Mouse (Mus musculus): ENCODE results near the gene Srsf2. TPM values are rescaled to one million over a fixed set of nuclear protein-coding genes. Genes with fewer than 3 reads are reported as not detected.
"Not testable (repeated sequence)": the region's sequence is repeated elsewhere in the genome, so short reads cannot be mapped to it uniquely, and the experiment has no call there.

The Srsf2 gene
- 100 to 1,000 TPM; 228 to 275 TPM for total RNA-seq (2021)
- long read RNA-seq, experiment 1, transcript Srsf2-201 (3 exons, 1,899 nt) = major isoform, 141 of 208 reads
- long read RNA-seq, experiment 1, partial matches to known transcripts = 32 of 208 reads
- long read RNA-seq, experiment 1, other reads (novel, unspliced or antisense) = 31 of 208 reads
- long read RNA-seq, experiment 2, transcript Srsf2-201 (3 exons, 1,899 nt) = major isoform, 310 of 368 reads
- long read RNA-seq, experiment 2, partial matches to known transcripts = 34 of 368 reads
- long read RNA-seq, experiment 2, other reads (novel, unspliced or antisense) = 19 of 368 reads

GRCm38 (mm10) chr11:116852891-116853511, at the start of gene Srsf2:
TSS of gene Srsf2 (minus strand) at chr11:116853094.
- DNase-seq (ENCODE audit: low spot score in 2 of 2) = peak; percentile 98

GRCm38 (mm10) chr11:116902588-116902987, 49.7 kb upstream of the Srsf2 start:
- not testable (repeated sequence) for DNase-seq (ENCODE audit: low spot score in 2 of 2)

GRCm38 (mm10) chr11:116899247-116899646, 46.4 kb upstream of the Srsf2 start:
- DNase-seq (ENCODE audit: low spot score in 2 of 2) = no peak

GRCm38 (mm10) chr11:116895402-116895801, 42.5 kb upstream of the Srsf2 start:
- no peak for DNase-seq (ENCODE audit: low spot score in 2 of 2)

- no peak for DNase-seq (ENCODE audit: low spot score in 2 of 2)
These were observed 40.9 kb upstream of the Srsf2 start for GRCm38 (mm10) chr11:116893532-116894442.

- DNase-seq (ENCODE audit: low spot score in 2 of 2) = no peak
These were observed 34.2 kb upstream of the Srsf2 start for GRCm38 (mm10) chr11:116887136-116887535.

- DNase-seq (ENCODE audit: low spot score in 2 of 2) = peak; percentile 51 to 67
These were observed 32.6 kb upstream of the Srsf2 start for GRCm38 (mm10) chr11:116885275-116886151.

- DNase-seq (ENCODE audit: low spot score in 2 of 2) = no peak
These were observed 31.2 kb upstream of the Srsf2 start for GRCm38 (mm10) chr11:116884061-116884460.

- no peak for DNase-seq (ENCODE audit: low spot score in 2 of 2)
These were observed 29.6 kb upstream of the Srsf2 start for GRCm38 (mm10) chr11:116882446-116882845.

- DNase-seq (ENCODE audit: low spot score in 2 of 2) = no peak
These were observed 28.5 kb upstream of the Srsf2 start for GRCm38 (mm10) chr11:116881440-116881839.

GRCm38 (mm10) chr11:116880839-116881238, 27.9 kb upstream of the Srsf2 start:
- no peak for DNase-seq (ENCODE audit: low spot score in 2 of 2)

GRCm38 (mm10) chr11:116878454-116878853, 25.6 kb upstream of the Srsf2 start:
- no peak for DNase-seq (ENCODE audit: low spot score in 2 of 2)

GRCm38 (mm10) chr11:116873987-116874386, 21.1 kb upstream of the Srsf2 start:
- DNase-seq (ENCODE audit: low spot score in 2 of 2) = no peak

GRCm38 (mm10) chr11:116871538-116871937, 18.6 kb upstream of the Srsf2 start:
- no peak for DNase-seq (ENCODE audit: low spot score in 2 of 2)

GRCm38 (mm10) chr11:116869641-116870040, 16.7 kb upstream of the Srsf2 start:
- no peak for DNase-seq (ENCODE audit: low spot score in 2 of 2)

- no peak for DNase-seq (ENCODE audit: low spot score in 2 of 2)
These were observed 16.3 kb upstream of the Srsf2 start for GRCm38 (mm10) chr11:116869223-116869622.

- DNase-seq (ENCODE audit: low spot score in 2 of 2) = peak in 1 of 2 experiments; percentile 37
These were observed 15.2 kb upstream of the Srsf2 start for GRCm38 (mm10) chr11:116868129-116868528.

GRCm38 (mm10) chr11:116865945-116866585, 13.2 kb upstream of the Srsf2 start:
- DNase-seq (ENCODE audit: low spot score in 2 of 2) = no peak

- DNase-seq (ENCODE audit: low spot score in 2 of 2) = no peak
These were observed 11.6 kb upstream of the Srsf2 start for GRCm38 (mm10) chr11:116864444-116864843.
